Mouse (Mus musculus): ENCODE data around the gene Arhgef39. TPM values are rescaled to one million over a fixed set of nuclear protein-coding genes. Genes with fewer than 3 reads are reported as not detected.

The Arhgef39 gene
- polyA plus RNA-seq, 1 experiment = 39.2 TPM

- Histone ChIP-seq H3K27ac (ENCODE audit: insufficient read depth, low read depth, low read length) (peak overlapping the region; percentile 99), H3K4me1 (ENCODE audit: control insufficient read depth, insufficient read depth, low read length) (peaks cover 43% of the 10 kb centered on the region), H3K4me3 (ENCODE audit: insufficient read depth, low read length) (no peak overlapping the region)
- TF ChIP-seq CTCF (IDR thresholded peaks at IDR 0.05; ENCODE audit: low read depth, low read length) (no peak), POLR2A (IDR thresholded peaks at IDR 0.05; ENCODE audit: borderline replicate concordance, low read depth, low read length) (no peak)
These were observed 32.6 kb downstream of the Arhgef39 start for GRCm38 (mm10) chr4:43466872-43467271.

- TF ChIP-seq CTCF (IDR thresholded peaks at IDR 0.05; ENCODE audit: low read depth, low read length) (no peak), POLR2A (IDR thresholded peaks at IDR 0.05; ENCODE audit: borderline replicate concordance, low read depth, low read length) (no peak)
- H3K4me1 ChIP-seq (ENCODE audit: control insufficient read depth, insufficient read depth, low read length) = peaks cover 49% of the 10 kb centered on the region
- H3K27ac ChIP-seq (ENCODE audit: insufficient read depth, low read depth, low read length) = peak overlapping the region; percentile 99
- peak overlapping the region; percentile 26 for H3K4me3 ChIP-seq (ENCODE audit: insufficient read depth, low read length)
These were observed 33.6 kb downstream of the Arhgef39 start for GRCm38 (mm10) chr4:43465935-43466334.

- Histone ChIP-seq H3K27ac (ENCODE audit: insufficient read depth, low read depth, low read length) (no peak overlapping the region), H3K4me3 (ENCODE audit: insufficient read depth, low read length) (no peak overlapping the region), H3K4me1 (ENCODE audit: control insufficient read depth, insufficient read depth, low read length) (peaks cover 43% of the 10 kb centered on the region)
- TF ChIP-seq POLR2A (IDR thresholded peaks at IDR 0.05; ENCODE audit: borderline replicate concordance, low read depth, low read length) (no peak), CTCF (IDR thresholded peaks at IDR 0.05; ENCODE audit: low read depth, low read length) (no peak)
These were observed 36.4 kb downstream of the Arhgef39 start for GRCm38 (mm10) chr4:43463102-43463501.

GRCm38 (mm10) chr4:43457124-43457523 lies 42.4 kb downstream of the Arhgef39 start:
- no peak overlapping the region for H3K27ac ChIP-seq (ENCODE audit: insufficient read depth, low read depth, low read length)
- H3K4me1 ChIP-seq (ENCODE audit: control insufficient read depth, insufficient read depth, low read length) = peaks cover 33% of the 10 kb centered on the region
- no peak overlapping the region for H3K4me3 ChIP-seq (ENCODE audit: insufficient read depth, low read length)
- TF ChIP-seq POLR2A (IDR thresholded peaks at IDR 0.05; ENCODE audit: borderline replicate concordance, low read depth, low read length) = no peak
- TF ChIP-seq CTCF (IDR thresholded peaks at IDR 0.05; ENCODE audit: low read depth, low read length) = no peak

- H3K4me1 ChIP-seq (ENCODE audit: control insufficient read depth, insufficient read depth, low read length) = peaks cover 32% of the 10 kb centered on the region
- no peak overlapping the region for H3K4me3 ChIP-seq (ENCODE audit: insufficient read depth, low read length)
- TF ChIP-seq POLR2A (IDR thresholded peaks at IDR 0.05; ENCODE audit: borderline replicate concordance, low read depth, low read length) = no peak
- no peak for TF ChIP-seq CTCF (IDR thresholded peaks at IDR 0.05; ENCODE audit: low read depth, low read length)
- H3K27ac ChIP-seq (ENCODE audit: insufficient read depth, low read depth, low read length) = no peak overlapping the region
These were observed 43.0 kb downstream of the Arhgef39 start for GRCm38 (mm10) chr4:43456470-43456869.

- TF ChIP-seq CTCF (IDR thresholded peaks at IDR 0.05; ENCODE audit: low read depth, low read length) (no peak; the same call in 1 of the 2 replicates), POLR2A (IDR thresholded peaks at IDR 0.05; ENCODE audit: borderline replicate concordance, low read depth, low read length) (no peak)
- Histone ChIP-seq H3K27ac (ENCODE audit: insufficient read depth, low read depth, low read length) (peak within 1 kb of the TSS; percentile 46), H3K4me3 (ENCODE audit: insufficient read depth, low read length) (peak within 1 kb of the TSS; percentile 63), H3K4me1 (ENCODE audit: control insufficient read depth, insufficient read depth, low read length) (peaks cover 20% of the 10 kb centered on the region)
These were observed 45.3 kb downstream of the Arhgef39 start, which contains the start of gene Cd72 for GRCm38 (mm10) chr4:43454041-43454836. TSS of gene Cd72 (minus strand) at chr4:43454628.

- TF ChIP-seq POLR2A (IDR thresholded peaks at IDR 0.05; ENCODE audit: borderline replicate concordance, low read depth, low read length) = no peak
- TF ChIP-seq CTCF (IDR thresholded peaks at IDR 0.05; ENCODE audit: low read depth, low read length) = no peak
- Histone ChIP-seq H3K4me1 (ENCODE audit: control insufficient read depth, insufficient read depth, low read length) (peaks cover 20% of the 10 kb centered on the region), H3K4me3 (ENCODE audit: insufficient read depth, low read length) (peak overlapping the region; percentile 63), H3K27ac (ENCODE audit: insufficient read depth, low read depth, low read length) (peak overlapping the region; percentile 6; the same call in 1 of the 2 replicates)
These were observed 46.1 kb downstream of the Arhgef39 start for GRCm38 (mm10) chr4:43453413-43453812.

GRCm38 (mm10) chr4:43452315-43452714 lies 47.2 kb downstream of the Arhgef39 start:
- no peak overlapping the region for H3K27ac ChIP-seq (ENCODE audit: insufficient read depth, low read depth, low read length)
- TF ChIP-seq POLR2A (IDR thresholded peaks at IDR 0.05; ENCODE audit: borderline replicate concordance, low read depth, low read length) = no peak
- no peak for TF ChIP-seq CTCF (IDR thresholded peaks at IDR 0.05; ENCODE audit: low read depth, low read length)
- H3K4me1 ChIP-seq (ENCODE audit: control insufficient read depth, insufficient read depth, low read length) = peaks cover 20% of the 10 kb centered on the region
- no peak overlapping the region for H3K4me3 ChIP-seq (ENCODE audit: insufficient read depth, low read length)

GRCm38 (mm10) chr4:43448554-43448953 lies 50.9 kb downstream of the Arhgef39 start:
- Histone ChIP-seq H3K4me1 (ENCODE audit: control insufficient read depth, insufficient read depth, low read length) (peaks cover 14% of the 10 kb centered on the region), H3K27ac (ENCODE audit: insufficient read depth, low read depth, low read length) (no peak overlapping the region), H3K4me3 (ENCODE audit: insufficient read depth, low read length) (no peak overlapping the region)
- no peak for TF ChIP-seq POLR2A (IDR thresholded peaks at IDR 0.05; ENCODE audit: borderline replicate concordance, low read depth, low read length)
- TF ChIP-seq CTCF (IDR thresholded peaks at IDR 0.05; ENCODE audit: low read depth, low read length) = no peak

GRCm38 (mm10) chr4:43447251-43447650 lies 52.2 kb downstream of the Arhgef39 start:
- H3K4me1 ChIP-seq (ENCODE audit: control insufficient read depth, insufficient read depth, low read length) = peaks cover 5% of the 10 kb centered on the region

More at GRCm38 (mm10) chr4:43447251-43447650, 52.2 kb downstream of the Arhgef39 start:
- no peak overlapping the region for H3K27ac ChIP-seq (ENCODE audit: insufficient read depth, low read depth, low read length)
- H3K4me3 ChIP-seq (ENCODE audit: insufficient read depth, low read length) = no peak overlapping the region
- TF ChIP-seq CTCF (IDR thresholded peaks at IDR 0.05; ENCODE audit: low read depth, low read length) (no peak), POLR2A (IDR thresholded peaks at IDR 0.05; ENCODE audit: borderline replicate concordance, low read depth, low read length) (no peak)

Other genes with a start within 250 kb of the Arhgef39 start
- gene Atp8b5, start 232.5 kb downstream of the Arhgef39 start, polyA plus RNA-seq (2012; ENCODE audit: insufficient read depth, insufficient read length, missing spikeins) = not detected in 2 replicates
- gene Rusc2, start 117.7 kb downstream of the Arhgef39 start, polyA plus RNA-seq (2012; ENCODE audit: insufficient read depth, insufficient read length, missing spikeins) = 40.0 and 44.3 TPM in 2 replicates
- gene Fam166b, start 70.6 kb downstream of the Arhgef39 start, polyA plus RNA-seq (2012; ENCODE audit: insufficient read depth, insufficient read length, missing spikeins) = not detected in 2 replicates
- gene Tesk1, start 57.8 kb downstream of the Arhgef39 start, polyA plus RNA-seq (2012; ENCODE audit: insufficient read depth, insufficient read length, missing spikeins) = 47.2 and 51.5 TPM in 2 replicates
- gene Cd72, start 45.1 kb downstream of the Arhgef39 start, polyA plus RNA-seq (2012; ENCODE audit: insufficient read depth, insufficient read length, missing spikeins) = 854 and 867 TPM in 2 replicates
- not detected in 2 replicates for gene Sit1, start 16.0 kb downstream of the Arhgef39 start, polyA plus RNA-seq (2012; ENCODE audit: insufficient read depth, insufficient read length, missing spikeins)
- 33.0 and 39.4 TPM in 2 replicates for gene Ccdc107, start 6.8 kb downstream of the Arhgef39 start, polyA plus RNA-seq (2012; ENCODE audit: insufficient read depth, insufficient read length, missing spikeins)
- 5.7 and 6.0 TPM in 2 replicates for gene Car9, start 7.3 kb upstream of the Arhgef39 start, polyA plus RNA-seq (2012; ENCODE audit: insufficient read depth, insufficient read length, missing spikeins)
- gene Tpm2, start 24.1 kb upstream of the Arhgef39 start, polyA plus RNA-seq (2012; ENCODE audit: insufficient read depth, insufficient read length, missing spikeins) = 7.0 and 8.9 TPM in 2 replicates
- gene Creb3, start 62.6 kb upstream of the Arhgef39 start, polyA plus RNA-seq (2012; ENCODE audit: insufficient read depth, insufficient read length, missing spikeins) = 50.7 and 54.0 TPM in 2 replicates
- gene Tln1, start 63.0 kb upstream of the Arhgef39 start, polyA plus RNA-seq (2012; ENCODE audit: insufficient read depth, insufficient read length, missing spikeins) = 168 and 219 TPM in 2 replicates
- gene Rgp1, start 79.0 kb upstream of the Arhgef39 start, polyA plus RNA-seq (2012; ENCODE audit: insufficient read depth, insufficient read length, missing spikeins) = 15.8 and 17.3 TPM in 2 replicates
- gene Gba2, start 79.2 kb upstream of the Arhgef39 start, polyA plus RNA-seq (2012; ENCODE audit: insufficient read depth, insufficient read length, missing spikeins) = 9.6 and 11.3 TPM in 2 replicates
- not detected in 2 replicates for gene Msmp, start 84.8 kb upstream of the Arhgef39 start, polyA plus RNA-seq (2012; ENCODE audit: insufficient read depth, insufficient read length, missing spikeins)
- gene Npr2, start 132.2 kb upstream of the Arhgef39 start, polyA plus RNA-seq (2012; ENCODE audit: insufficient read depth, insufficient read length, missing spikeins) = 0.44 TPM in 1 of 2 replicates, not detected in the other
- not detected in 2 replicates for gene Spag8, start 153.9 kb upstream of the Arhgef39 start, polyA plus RNA-seq (2012; ENCODE audit: insufficient read depth, insufficient read length, missing spikeins)
- gene Hint2, start 156.8 kb upstream of the Arhgef39 start, polyA plus RNA-seq (2012; ENCODE audit: insufficient read depth, insufficient read length, missing spikeins) = 32.7 and 33.1 TPM in 2 replicates
- gene Tmem8b, start 169.3 kb upstream of the Arhgef39 start, polyA plus RNA-seq (2012; ENCODE audit: insufficient read depth, insufficient read length, missing spikeins) = 1.9 and 2.4 TPM in 2 replicates
- 0.15 and 0.21 TPM in 2 replicates for gene Fam221b, start 169.4 kb upstream of the Arhgef39 start, polyA plus RNA-seq (2012; ENCODE audit: insufficient read depth, insufficient read length, missing spikeins)
- gene Olfr70, start 201.1 kb upstream of the Arhgef39 start, polyA plus RNA-seq (2012; ENCODE audit: insufficient read depth, insufficient read length, missing spikeins) = not detected in 2 replicates
- gene Olfr71, start 210.6 kb upstream of the Arhgef39 start, polyA plus RNA-seq (2012; ENCODE audit: insufficient read depth, insufficient read length, missing spikeins) = not detected in 2 replicates
- not detected in 2 replicates for gene Hrct1, start 227.5 kb upstream of the Arhgef39 start, polyA plus RNA-seq (2012; ENCODE audit: insufficient read depth, insufficient read length, missing spikeins)
- gene Spaar, start 230.3 kb upstream of the Arhgef39 start, polyA plus RNA-seq (2012; ENCODE audit: insufficient read depth, insufficient read length, missing spikeins) = not detected in 2 replicates

Measured in bone marrow macrophage, adult 2 months (primary cell).